ENCODE assay signal across 14 mouse cellular contexts in genomic region chr15:51264599-51265163, GRCm38 (mm10).
"Had no signal": no experiment of that assay in that cellular context is flagged by ENCODE, and none has a peak within 500 bp of the region (broad histone marks: within the 10 kb centered on the region; RNA-seq: fewer than 3 reads in every experiment).

No protein-coding gene starts in this region.

- H3K36me3 ChIP-seq: limb, embryonic 15.5 days; liver, embryonic 12.5 days; lung, embryonic 15.5 days; midbrain, embryonic 12.5 days; neural tube, embryonic 13.5 days had no signal

- ATAC-seq: liver, embryonic 12.5 days; midbrain, embryonic 16.5 days had no signal

- H3K27ac ChIP-seq: limb, embryonic 15.5 days; liver, embryonic 12.5 days; lung, embryonic 15.5 days; midbrain, embryonic 12.5 days; neural tube, embryonic 13.5 days had no signal

- H3K9ac ChIP-seq: limb, embryonic 15.5 days; liver, embryonic 12.5 days; lung, embryonic 15.5 days; midbrain, embryonic 12.5 days; neural tube, embryonic 13.5 days had no signal

- H3K4me3 ChIP-seq: limb, embryonic 15.5 days; liver, embryonic 12.5 days; lung, embryonic 15.5 days; midbrain, embryonic 12.5 days; neural tube, embryonic 13.5 days had no signal

- H3K4me2 ChIP-seq: limb, embryonic 15.5 days; liver, embryonic 12.5 days; lung, embryonic 15.5 days; midbrain, embryonic 12.5 days; neural tube, embryonic 13.5 days had no signal

- DNase-seq: kidney, postnatal 25 days; layer of hippocampus, adult 9-11 months; layer of hippocampus, postnatal 36 days; retina, postnatal 1 day; right cerebral cortex, postnatal 4 days; spleen, adult 18-20 months; thymus, adult 18-20 months; thymus, postnatal 25 days had no signal

- H3K27me3 ChIP-seq: limb, embryonic 15.5 days; liver, embryonic 12.5 days; lung, embryonic 15.5 days; midbrain, embryonic 12.5 days; neural tube, embryonic 13.5 days had no signal

- H3K9me3 ChIP-seq: limb, embryonic 15.5 days; liver, embryonic 12.5 days; lung, embryonic 15.5 days; midbrain, embryonic 12.5 days; neural tube, embryonic 13.5 days had no signal

- H3K4me1 ChIP-seq: limb, embryonic 15.5 days; liver, embryonic 12.5 days; midbrain, embryonic 12.5 days; neural tube, embryonic 13.5 days had no signal
